Mouse (Mus musculus): ENCODE measurements around the gene Ephb3.

DNA sequence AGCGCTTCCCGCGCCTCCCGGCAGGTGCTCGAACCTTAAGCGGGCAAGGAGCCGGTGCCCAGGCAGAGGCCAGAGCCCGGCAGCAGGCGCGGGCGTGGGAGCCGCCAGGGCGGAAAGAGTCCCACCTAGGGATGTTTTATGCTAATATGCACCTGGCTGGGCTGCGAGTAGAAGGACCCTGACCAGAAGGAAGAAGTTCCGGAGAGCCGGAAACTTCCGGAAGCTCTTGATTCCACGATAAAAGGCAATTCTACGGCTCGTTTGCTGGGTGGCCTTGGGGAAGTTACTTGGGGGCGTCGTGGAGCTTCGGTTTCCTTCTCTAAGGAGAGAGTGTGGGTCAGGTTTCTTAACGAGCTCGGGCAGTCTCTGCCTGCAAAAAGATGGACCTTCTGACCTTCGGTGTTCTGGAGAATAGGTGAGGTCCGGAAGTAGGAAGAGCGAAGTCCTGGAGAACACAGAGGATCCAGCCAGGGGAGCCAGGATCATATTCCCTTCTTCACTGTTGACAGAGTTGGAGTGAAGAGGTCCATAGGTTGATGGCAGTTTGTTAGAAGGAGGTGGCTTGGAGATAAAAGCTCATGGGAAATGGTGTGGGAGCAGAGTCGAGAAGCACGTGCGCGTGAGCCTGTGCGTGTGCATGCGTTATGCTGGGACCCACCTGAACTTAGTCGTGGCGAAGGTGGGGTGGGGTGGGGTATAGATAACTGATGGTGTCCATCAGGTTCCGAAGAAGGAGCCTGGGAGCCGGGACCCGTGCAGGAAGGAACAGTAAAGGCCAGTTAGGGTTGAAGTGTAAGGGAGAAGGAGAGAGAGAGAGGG lies 44.4 kb downstream of the Ephb3 start:
- no peak for TF ChIP-seq CTCF (IDR thresholded peaks at IDR 0.05; ENCODE audit: extremely low read depth, insufficient read depth, low read length)
- TF ChIP-seq POLR2A (IDR thresholded peaks at IDR 0.05; ENCODE audit: extremely low read depth, insufficient read depth, low read length): no peak
